Mouse (Mus musculus) layer of hippocampus, postnatal 25 days (tissue): ENCODE measurements around the gene Irf3. TPM values are rescaled to one million over a fixed set of nuclear protein-coding genes. Genes with fewer than 3 reads are reported as not detected.
"Not testable (repeated sequence)": the region's sequence is repeated elsewhere in the genome, so short reads cannot be mapped to it uniquely, and the experiment has no call there.

Experiments
- DNase-seq, 2 experiments: peaks; one replicate each; pipeline ENCODE4 v3.0.0; 2022; ENCODE audit warnings: mixed read lengths in 2 of 2, low spot score in 1 of 2; ENCODE audit errors: extremely low spot score in 1 of 2
- total RNA-seq, 2 experiments: library from RNA; stranded (reverse); gene quantifications; 2 replicates each; pipeline ENCODE4 v1.2.3; 2021

Gene Irf3
- total RNA-seq, 2 experiments from 2014 or later: 39.5 to 40.1 TPM

- DNase-seq: no peak
Measured at GRCm38 (mm10) chr7:45005321-45005992, 8.0 kb downstream of the Irf3 start.

- DNase-seq: no peak
Measured at GRCm38 (mm10) chr7:45006503-45006902, 9.1 kb downstream of the Irf3 start.

- DNase-seq: no peak
Measured at GRCm38 (mm10) chr7:45007141-45007540, 9.7 kb downstream of the Irf3 start.

GRCm38 (mm10) chr7:45007846-45008245 is 10.4 kb downstream of the Irf3 start:
- DNase-seq: no peak

- DNase-seq: no peak
Measured at GRCm38 (mm10) chr7:45008411-45008810, 11.0 kb downstream of the Irf3 start.

GRCm38 (mm10) chr7:45012011-45012410 is 14.6 kb downstream of the Irf3 start:
- DNase-seq: no peak

GRCm38 (mm10) chr7:45012824-45013223 is 15.4 kb downstream of the Irf3 start:
- DNase-seq: no peak

- no peak for DNase-seq
Measured at GRCm38 (mm10) chr7:45013366-45014095, 16.1 kb downstream of the Irf3 start.

- DNase-seq: no peak
Measured at GRCm38 (mm10) chr7:45014096-45014451, 16.6 kb downstream of the Irf3 start.

- no peak for DNase-seq
Measured at GRCm38 (mm10) chr7:45015344-45015956, 18.0 kb downstream of the Irf3 start.

GRCm38 (mm10) chr7:45015957-45016612 is 18.6 kb downstream of the Irf3 start, which contains the start of gene Scaf1:
Gene Scaf1, minus strand, starts transcription at chr7:45016363.
- DNase-seq: peak; percentile 93 to 95

GRCm38 (mm10) chr7:45016761-45017160 is 19.3 kb downstream of the Irf3 start:
- no peak for DNase-seq

- DNase-seq: peak; percentile 51 to 56
Measured at GRCm38 (mm10) chr7:45017242-45018061, 20.0 kb downstream of the Irf3 start, which contains the start of gene Rras. Gene Rras, plus strand, starts transcription at chr7:45017961.

- DNase-seq: no peak
Measured at GRCm38 (mm10) chr7:45019031-45019571, 21.7 kb downstream of the Irf3 start.

- no peak for DNase-seq
Measured at GRCm38 (mm10) chr7:45020225-45020624, 22.8 kb downstream of the Irf3 start.

- DNase-seq: not testable (repeated sequence)
Measured at GRCm38 (mm10) chr7:45023711-45024110, 26.3 kb downstream of the Irf3 start.

- no peak for DNase-seq
Measured at GRCm38 (mm10) chr7:45024281-45025248, 27.1 kb downstream of the Irf3 start.

- no peak for DNase-seq
Measured at GRCm38 (mm10) chr7:45025601-45026220, 28.3 kb downstream of the Irf3 start.
